Mouse (Mus musculus): ENCODE results near the gene Rps6ka6.

The Rps6ka6 gene

GRCm38 (mm10) chrX:111537859-111538258, at the start of gene Rps6ka6:
Gene Rps6ka6 (minus strand): TSS chrX:111537959.
- no peak for DNase-seq (ENCODE audit: low spot score)

DNA sequence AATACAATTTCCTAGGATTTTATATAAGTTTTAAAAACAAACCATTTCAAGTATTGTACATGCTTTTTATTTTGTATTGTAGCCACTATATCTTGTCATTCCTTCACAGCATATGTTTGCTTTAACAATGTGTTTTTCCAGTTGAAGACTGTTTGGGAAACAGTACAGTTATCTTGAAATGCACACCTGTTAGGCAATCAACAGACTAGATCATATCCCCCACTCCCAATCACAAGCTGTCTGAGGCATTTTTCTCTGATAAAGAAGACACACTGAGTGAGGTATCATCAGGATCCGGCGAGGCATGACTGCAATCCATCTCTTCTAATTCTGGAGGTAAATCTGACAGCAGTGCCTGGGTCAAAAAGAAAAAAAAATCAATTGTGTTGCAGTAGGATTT, 39.3 kb upstream of the Rps6ka6 start:
- DNase-seq (ENCODE audit: low spot score): no peak

DNA sequence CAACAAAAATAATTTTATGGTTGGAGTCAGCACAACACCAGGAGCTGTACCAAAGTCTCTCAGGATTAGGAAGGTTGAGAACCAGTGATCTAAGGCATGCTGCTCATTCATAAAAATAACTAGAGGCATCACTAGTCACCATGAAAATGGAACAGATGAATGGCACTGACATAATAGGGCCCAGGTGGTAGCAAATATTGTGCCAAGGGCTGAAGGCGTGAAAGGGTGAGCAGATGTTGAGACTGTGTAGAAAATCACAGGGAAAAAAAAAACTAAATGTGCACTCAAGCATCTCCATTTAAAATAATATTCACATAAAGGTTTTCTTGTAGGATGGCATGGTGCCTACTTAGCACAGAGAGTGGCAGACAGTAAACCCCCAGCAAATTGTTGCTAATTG, 19.6 kb downstream of the Rps6ka6 start:
- no peak for DNase-seq (ENCODE audit: low spot score)

DNA sequence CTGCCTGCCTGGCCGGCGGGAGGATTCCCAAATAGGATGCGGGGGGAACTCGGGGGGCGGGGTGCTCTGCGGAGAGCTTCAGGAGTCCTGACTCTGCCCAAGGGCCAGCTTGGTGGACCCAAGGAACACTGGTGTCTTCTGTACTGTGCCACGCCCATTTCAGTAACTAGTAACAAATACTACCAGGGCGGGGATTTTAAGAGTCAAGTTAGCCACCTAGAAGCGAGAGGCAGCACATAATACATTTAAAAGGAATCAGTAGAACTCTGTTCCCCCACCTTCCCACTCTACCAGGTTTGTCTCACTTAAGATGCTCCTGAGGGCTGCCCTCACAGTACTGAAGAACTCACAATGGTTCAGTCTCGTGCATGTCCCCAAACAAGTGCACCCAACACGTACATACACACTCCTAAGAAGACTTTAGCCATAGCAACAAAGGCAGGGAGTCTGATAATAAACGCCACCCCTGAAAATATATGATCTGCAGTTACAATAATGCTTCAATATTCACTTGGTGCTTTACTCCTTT, 74.1 kb downstream of the Rps6ka6 start:
- no peak for DNase-seq (ENCODE audit: low spot score)

DNA sequence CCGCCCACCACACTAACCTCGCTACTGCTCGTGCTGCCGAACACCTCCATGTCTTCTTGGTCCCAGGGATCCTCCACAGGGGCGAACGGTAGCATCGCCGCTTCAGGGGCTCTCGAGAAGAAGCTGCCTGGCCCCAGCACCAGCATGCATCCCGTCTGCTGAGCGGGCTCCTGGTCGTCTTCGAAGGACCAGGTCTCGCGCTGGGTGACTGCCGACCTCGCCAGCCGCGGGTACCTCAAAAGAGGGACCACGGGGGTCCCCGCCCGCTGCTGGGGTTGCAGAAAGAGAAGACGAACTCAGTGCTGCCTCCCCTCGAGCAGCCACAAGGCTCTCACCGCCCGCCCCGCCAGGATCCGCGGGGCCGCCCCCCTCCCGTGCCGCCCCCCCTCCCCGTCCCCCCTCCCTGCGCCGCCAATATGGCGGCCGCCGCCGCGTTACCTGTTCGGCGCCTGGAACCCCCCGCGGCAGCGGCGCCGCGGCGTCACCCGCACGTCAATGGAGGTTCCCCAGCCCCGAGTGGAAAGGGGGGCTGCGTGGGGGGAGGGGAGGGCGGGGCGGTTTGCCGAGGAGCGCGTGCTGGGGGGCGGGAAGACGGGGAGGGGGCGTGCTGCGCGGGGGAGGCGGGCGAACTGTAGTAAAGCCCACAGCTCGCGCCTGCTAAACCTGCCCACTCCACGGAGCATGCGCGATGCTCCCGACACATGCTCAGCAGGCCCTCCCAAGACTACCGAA, 74.8 kb downstream of the Rps6ka6 start:
- peak; percentile 26 for DNase-seq (ENCODE audit: low spot score)

- DNase-seq (ENCODE audit: low spot score): no peak
These were observed 75.3 kb downstream of the Rps6ka6 start for GRCm38 (mm10) chrX:111462495-111462832.

DNA sequence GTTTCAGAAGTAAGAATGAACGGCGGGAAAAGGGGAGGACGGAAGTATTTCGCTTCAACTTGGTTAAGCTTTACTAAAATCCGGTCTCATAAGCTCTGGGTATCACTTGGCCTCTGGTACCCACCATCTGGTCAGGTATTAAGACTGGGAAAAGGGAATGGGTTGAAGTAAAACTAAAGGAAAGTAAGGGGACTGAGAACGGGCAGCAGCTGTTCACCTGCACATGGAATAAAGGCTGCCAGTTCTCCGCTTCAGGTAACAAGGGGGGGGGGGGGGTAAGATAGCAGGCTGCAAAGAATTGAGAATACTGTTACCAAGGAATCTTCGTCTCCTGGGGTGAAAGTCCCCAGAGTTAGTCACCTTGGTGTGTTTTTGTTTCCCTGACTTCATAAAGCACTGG, 75.7 kb downstream of the Rps6ka6 start:
- no peak for DNase-seq (ENCODE audit: low spot score)

GRCm38 (mm10) chrX:111460166-111460565, 77.6 kb downstream of the Rps6ka6 start:
- DNase-seq (ENCODE audit: low spot score): no peak

DNA sequence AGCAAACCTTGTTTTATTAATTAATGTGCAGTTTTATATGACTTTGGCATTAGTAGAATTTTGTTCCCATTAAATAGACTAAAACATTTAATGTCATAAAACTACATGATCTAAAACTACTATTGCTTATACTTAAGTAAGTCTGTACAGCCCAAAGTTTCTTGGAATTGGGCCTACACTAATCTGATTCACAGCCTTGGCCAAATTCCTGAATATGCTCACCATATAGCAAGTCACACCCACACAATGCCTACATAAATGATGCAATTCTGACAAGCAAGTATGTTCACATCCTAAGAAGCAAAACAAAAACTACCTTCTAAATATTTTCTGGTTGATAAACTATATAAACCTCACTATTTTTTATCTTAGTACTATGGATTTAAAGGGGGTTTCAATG, 101.2 kb downstream of the Rps6ka6 start:
- no peak for DNase-seq (ENCODE audit: low spot score)

DNA sequence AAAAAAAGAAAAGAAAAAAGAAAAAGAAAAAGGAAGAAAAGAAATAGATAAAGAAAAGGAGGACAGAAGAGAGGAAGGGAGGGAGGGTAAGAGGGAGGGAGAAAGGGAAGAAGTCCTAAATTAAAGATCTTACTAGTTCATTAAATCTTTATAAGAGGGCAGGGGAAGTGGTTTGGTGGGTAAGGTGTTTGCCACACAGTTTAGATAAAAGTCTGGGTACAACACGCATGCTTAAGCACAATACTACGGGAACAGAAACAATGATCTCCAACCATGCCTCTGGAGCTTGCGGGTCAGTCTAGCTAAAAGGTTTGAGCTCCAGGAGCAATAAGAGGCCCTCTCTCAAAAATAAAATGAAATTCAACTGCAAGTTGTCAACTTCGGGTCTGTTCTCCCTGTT, 123.0 kb downstream of the Rps6ka6 start:
- DNase-seq (ENCODE audit: low spot score): no peak

GRCm38 (mm10) chrX:111404816-111405215, 132.9 kb downstream of the Rps6ka6 start:
- DNase-seq (ENCODE audit: low spot score): no peak

- no peak for DNase-seq (ENCODE audit: low spot score)
These were observed 160.7 kb downstream of the Rps6ka6 start for GRCm38 (mm10) chrX:111377020-111377419.

- DNase-seq (ENCODE audit: low spot score): no peak
These were observed 163.6 kb downstream of the Rps6ka6 start for GRCm38 (mm10) chrX:111374177-111374576.
